Mouse (Mus musculus) bone marrow, adult 2 months (tissue): ENCODE results near the gene Matn1.

Experiments
- CTCF ChIP-seq: fragments of 200-500 bp; IDR thresholded peaks from 2 replicates; pipeline ENCODE4 v1.5.1; 2011; ENCODE audit warnings: low read length, control low read depth; ENCODE audit not compliant: control insufficient read depth, insufficient read depth
- POLR2A ChIP-seq: fragments of 200-500 bp; IDR thresholded peaks from 2 replicates; pipeline ENCODE4 v1.6.1; 2011; ENCODE audit warnings: low read depth, mild to moderate bottlenecking, control low read depth, low read length, borderline replicate concordance; ENCODE audit not compliant: control insufficient read depth

DNA sequence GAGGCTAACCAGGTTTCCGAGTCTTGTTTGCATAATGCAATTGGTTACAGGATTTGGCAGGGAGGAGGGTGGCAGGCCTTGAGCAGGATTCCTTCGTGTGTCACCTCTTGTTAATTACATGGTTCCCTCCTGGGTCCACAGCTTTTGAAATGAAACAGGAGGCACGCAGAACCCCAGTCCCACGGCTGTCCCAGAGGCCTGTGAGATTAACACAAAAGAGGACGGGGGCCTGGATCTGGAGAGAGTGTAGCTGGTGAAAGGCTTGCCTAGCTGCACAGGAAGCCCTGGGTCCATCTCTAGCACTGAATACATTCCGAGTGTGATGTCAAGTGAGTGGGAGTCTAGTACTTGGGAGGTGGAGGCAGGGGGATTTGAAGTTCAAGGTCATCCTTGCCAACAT lies 15.5 kb downstream of the Matn1 start:
- TF ChIP-seq CTCF (no peak), POLR2A (no peak)
